ENCODE assay signal across 10 mouse cellular contexts in the genomic region with DNA sequence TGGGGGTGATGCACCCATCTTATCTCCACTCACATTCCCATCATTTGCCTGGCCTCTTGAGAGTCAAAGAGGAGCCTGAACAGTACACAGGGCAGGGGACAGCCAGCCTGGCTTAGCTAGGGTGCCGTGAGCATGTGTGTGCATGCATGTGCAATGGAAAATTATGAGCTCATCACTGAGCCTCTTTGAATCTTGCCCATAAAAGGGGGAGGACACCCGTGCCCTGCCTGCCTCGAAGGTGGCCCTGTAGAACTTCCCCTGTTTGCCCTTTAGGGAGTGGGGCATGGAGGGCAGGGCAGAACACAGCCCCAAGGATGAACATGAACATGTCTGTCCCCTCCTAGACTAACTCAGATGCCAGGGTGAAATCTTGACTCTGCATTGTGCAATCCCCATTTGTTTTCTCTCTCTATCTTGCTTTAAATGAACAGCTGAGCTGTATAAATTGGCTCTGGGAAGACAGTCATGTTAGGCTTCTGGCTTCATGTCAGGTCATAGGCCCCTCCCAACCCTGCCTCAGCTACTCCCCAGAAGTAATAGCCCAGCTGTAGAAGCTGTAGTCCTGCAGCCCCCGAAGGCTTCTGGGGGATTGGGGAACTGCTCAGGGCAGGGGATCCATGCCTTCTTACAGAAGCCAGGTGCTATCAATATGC. TPM values are rescaled to one million over a fixed set of nuclear protein-coding genes. Genes with fewer than 3 reads are reported as not detected.
A peak's percentile ranks its signal among the peaks of the same experiment; 100 is the strongest.
DNase-seq lines count a peak whose midpoint lies in the region; ATAC-seq lines count a peak whose summit lies in the region.
"Had no signal": no experiment of that assay in that cellular context is flagged by ENCODE, and none has a peak within 500 bp of the region (broad histone marks: within the 10 kb centered on the region; RNA-seq: fewer than 3 reads in every experiment).

No protein-coding gene starts in this region.

- H3K9ac ChIP-seq in heart, embryonic 11.5 days (ENCODE audit: low read depth, low read length) = no peak overlapping the region
- no peak overlapping the region for H3K9ac ChIP-seq in kidney, embryonic 14.5 days (ENCODE audit: low read depth, low read length)
- H3K9ac ChIP-seq: embryonic facial prominence, embryonic 15.5 days had no signal

- H3K27me3 ChIP-seq in heart, embryonic 11.5 days (ENCODE audit: control insufficient read depth, insufficient read depth, low read length) = no peaks in the 10 kb centered on the region
- no peaks in the 10 kb centered on the region for H3K27me3 ChIP-seq in kidney, embryonic 14.5 days (ENCODE audit: control insufficient read depth, insufficient read depth, low read length)
- H3K27me3 ChIP-seq: embryonic facial prominence, embryonic 15.5 days had no signal

- H3K9me3 ChIP-seq in heart, embryonic 11.5 days (replicated peaks; ENCODE audit: control insufficient read depth, low read length) = no peaks in the 10 kb centered on the region
- H3K9me3 ChIP-seq in kidney, embryonic 14.5 days (ENCODE audit: control insufficient read depth, low read length) = no peaks in the 10 kb centered on the region
- H3K9me3 ChIP-seq: embryonic facial prominence, embryonic 15.5 days had no signal

- no peak overlapping the region for H3K4me3 ChIP-seq in heart, embryonic 11.5 days (ENCODE audit: low read depth, low read length)
- H3K4me3 ChIP-seq in kidney, embryonic 14.5 days (ENCODE audit: low read length) = no peak overlapping the region
- H3K4me3 ChIP-seq: embryonic facial prominence, embryonic 15.5 days had no signal

- WGBS in heart, embryonic 11.5 days (ENCODE audit: insufficient replicate concordance) = 89% methylated on average over 4 of the region's 4 CpGs
- 75% methylated on average over 4 of the region's 4 CpGs for WGBS in kidney, embryonic 14.5 days

- H3K4me2 ChIP-seq in heart, embryonic 11.5 days = no peak overlapping the region
- no peak overlapping the region for H3K4me2 ChIP-seq in kidney, embryonic 14.5 days (replicated peaks; ENCODE audit: low read depth, low read length)
- H3K4me2 ChIP-seq: embryonic facial prominence, embryonic 15.5 days had no signal

- ATAC-seq in heart, embryonic 11.5 days (replicated peaks; ENCODE audit: insufficient number of reproducible peaks, low FRiP score, low TSS enrichment) = no peak
- ATAC-seq in common myeloid progenitor, adult 5-6 weeks (replicated peaks; ENCODE audit: low read depth, poor library complexity, severe bottlenecking) = peak; percentile 36
- ATAC-seq in hematopoietic stem cell, adult 5-6 weeks (replicated peaks in 1 of 2; ENCODE audit: insufficient read depth in 1 of 2, low FRiP score in 2 of 2, low TSS enrichment in 1 of 2, low read depth in 1 of 2, poor library complexity in 2 of 2, severe bottlenecking in 2 of 2) = peak; percentile 33 to 46
- ATAC-seq in kidney, embryonic 14.5 days (ENCODE audit: low FRiP score, low TSS enrichment) = no peak

- H3K27ac ChIP-seq in heart, embryonic 11.5 days (ENCODE audit: low read depth, low read length) = no peak overlapping the region
- H3K27ac ChIP-seq in kidney, embryonic 14.5 days (ENCODE audit: low read depth, low read length) = no peak overlapping the region
- H3K27ac ChIP-seq: embryonic facial prominence, embryonic 15.5 days had no signal

- no peaks in the 10 kb centered on the region; the same call in 1 of the 2 replicates for H3K4me1 ChIP-seq in heart, embryonic 11.5 days (ENCODE audit: control insufficient read depth, insufficient read depth, low read length)
- H3K4me1 ChIP-seq in kidney, embryonic 14.5 days (ENCODE audit: control insufficient read depth, insufficient read depth, low read length) = no peaks in the 10 kb centered on the region
- H3K4me1 ChIP-seq: embryonic facial prominence, embryonic 15.5 days had no signal

- no peaks in the 10 kb centered on the region for H3K36me3 ChIP-seq in heart, embryonic 11.5 days (ENCODE audit: control insufficient read depth, insufficient read depth, low read length)
- H3K36me3 ChIP-seq in kidney, embryonic 14.5 days (ENCODE audit: control insufficient read depth, insufficient read depth, low read length) = no peaks in the 10 kb centered on the region
- H3K36me3 ChIP-seq: embryonic facial prominence, embryonic 15.5 days had no signal

- peak; percentile 97 for DNase-seq in heart, adult 11 months
- peak; percentile 8 for DNase-seq in naive thymus-derived CD4-positive, alpha-beta T cell, adult 2 months (ENCODE audit: low read depth)
- no peak for DNase-seq in frontal cortex, postnatal 10 days (ENCODE audit: low spot score in 2 of 2)
- no peak for DNase-seq in frontal cortex, postnatal 25 days (ENCODE audit: low spot score in 2 of 2)

RNA-seq across cellular contexts. Expression of a gene that starts 14.6 kb away (rescaled TPM):
- 0.14 and 0.97 TPM in 2 replicates for polyA plus RNA-seq in heart, embryonic 11.5 days (2014; fragmentation: Nextera tagmentation; extraction: Ambion mirVana)
- not detected in 2 replicates for total RNA-seq in common myeloid progenitor, adult 5-6 weeks (2017)
- 4.9 and 20.8 TPM in 2 replicates for total RNA-seq in hematopoietic stem cell, adult 5-6 weeks (2017)
- 0.19 TPM in 1 of 2 replicates, not detected in the other for polyA plus RNA-seq in kidney, embryonic 14.5 days (2014; fragmentation: Nextera tagmentation; extraction: Ambion mirVana)
- total RNA-seq: midbrain, postnatal 0 days had no signal

Comparison
In these comparisons a context has a peak if more than half of its experiments do, and no peak if none do; other contexts are left out.
1. DNase-seq: peak in heart, adult 11 months (single experiment) and naive thymus-derived CD4-positive, alpha-beta T cell, adult 2 months (single experiment); none in frontal cortex, postnatal 10 days (0 of 2) and frontal cortex, postnatal 25 days (0 of 2).
2. ATAC-seq: peak in common myeloid progenitor, adult 5-6 weeks (single experiment) and hematopoietic stem cell, adult 5-6 weeks (2 of 2); none in heart, embryonic 11.5 days (single experiment) and kidney, embryonic 14.5 days (single experiment).